Mouse (Mus musculus) kidney, adult 2 months (tissue): Measurements from ENCODE around the gene Piezo1.

ENCODE experiments used
- CTCF ChIP-seq: fragments of 200-500 bp; conservative IDR thresholded peaks from 2 replicates; pipeline ENCODE4 v1.5.1; 2011; ENCODE audit warnings: low read depth, mild to moderate bottlenecking, control low read depth, low read length, moderate library complexity, mixed read lengths; ENCODE audit not compliant: insufficient read depth, insufficient read length
- POLR2A ChIP-seq: fragments of 200-500 bp; IDR thresholded peaks from one replicate; pipeline ENCODE4 v1.6.1; 2011; ENCODE audit warnings: low read depth, low read length, control low read depth

DNA sequence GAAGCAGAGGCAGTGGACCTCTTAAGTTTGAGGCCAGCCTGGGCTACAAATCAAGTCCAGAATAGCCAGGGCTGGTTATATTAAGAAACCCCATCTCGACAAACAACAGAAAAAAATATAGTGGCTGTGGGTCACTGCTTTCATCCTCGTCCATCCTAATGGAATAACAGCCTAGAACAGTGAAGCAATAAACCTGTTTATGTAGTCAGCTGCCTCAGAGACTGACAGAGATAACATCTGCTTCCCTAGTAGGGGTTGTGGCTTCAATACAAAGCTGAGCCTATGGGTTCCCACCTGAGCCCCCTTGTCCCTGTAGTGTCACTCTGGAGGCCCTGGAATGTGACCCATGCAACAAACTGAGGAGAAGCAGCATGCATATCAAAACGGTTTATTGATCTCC lies 23.1 kb upstream of the Piezo1 start:
- TF ChIP-seq CTCF (no peak), POLR2A (no peak)
